Mouse (Mus musculus) MEL (cell line): ENCODE measurements around the gene Snrpb2. TPM values are rescaled to one million over a fixed set of nuclear protein-coding genes. Genes with fewer than 3 reads are reported as not detected.

ENCODE experiments used
- DNase-seq: peaks from one replicate; pipeline ENCODE4 v3.0.0; 2011; ENCODE audit warnings: low read depth, low spot score
- H3K27ac ChIP-seq: 2 replicates; pipeline ENCODE4 v1.5.1; 2012; ENCODE audit warnings: low read depth, mild to moderate bottlenecking, control low read depth, low read length, moderate library complexity; ENCODE audit not compliant: control insufficient read depth
- H3K27me3 ChIP-seq, 2 experiments: fragments of 150-350 bp in 1 of 2; sonication (generic) in 1 of 2; 2 replicates each; pipeline ENCODE4 v1.6.1; 2012; ENCODE audit warnings: low read length in 2 of 2, mild to moderate bottlenecking in 2 of 2, improper control_type of control experiment in 1 of 2, moderate library complexity in 1 of 2; ENCODE audit not compliant: insufficient read depth in 2 of 2, control insufficient read depth in 1 of 2
- H3K36me3 ChIP-seq, 2 experiments: 2 replicates each; pipeline ENCODE4 v1.6.1; 2012 to 2014; ENCODE audit warnings: low read length in 2 of 2, improper control_type of control experiment in 1 of 2, inconsistent platforms in 1 of 2, mild to moderate bottlenecking in 1 of 2; ENCODE audit not compliant: insufficient read depth in 2 of 2, control insufficient read depth in 1 of 2
- H3K4me1 ChIP-seq, 2 experiments: fragments of 150-350 bp in 1 of 2; sonication (generic) in 1 of 2; 2 replicates each; pipeline ENCODE4 v1.6.1; 2012; ENCODE audit warnings: low read length in 2 of 2, improper control_type of control experiment in 1 of 2, mild to moderate bottlenecking in 1 of 2; ENCODE audit not compliant: insufficient read depth in 2 of 2, control insufficient read depth in 1 of 2
- H3K4me3 ChIP-seq, 2 experiments: fragments of 150-350 bp in 1 of 2; sonication (generic) in 1 of 2; 2 replicates each; pipeline ENCODE4 v1.5.1; 2012; ENCODE audit warnings: low read depth in 2 of 2, low read length in 2 of 2, mild to moderate bottlenecking in 2 of 2, moderate library complexity in 2 of 2, control low read depth in 1 of 2, improper control_type of control experiment in 1 of 2; ENCODE audit not compliant: control insufficient read depth in 1 of 2, insufficient read depth in 1 of 2
- H3K79me2 ChIP-seq: 2 replicates; pipeline ENCODE4 v1.6.1; 2012; ENCODE audit warnings: mild to moderate bottlenecking, low read length, moderate library complexity; ENCODE audit not compliant: control insufficient read depth, poor library complexity, insufficient read depth
- H3K9ac ChIP-seq: 2 replicates; pipeline ENCODE4 v1.6.1; 2012; ENCODE audit warnings: low read depth, mild to moderate bottlenecking, control low read depth, low read length, moderate library complexity; ENCODE audit not compliant: control insufficient read depth, poor library complexity, severe bottlenecking
- H3K9me3 ChIP-seq: fragments of 150-350 bp; sonication (generic); replicated peaks from 2 replicates; pipeline ENCODE4 v1.6.1; 2012; ENCODE audit warnings: mild to moderate bottlenecking, low read length, improper control_type of control experiment, moderate library complexity; ENCODE audit not compliant: insufficient read depth
- CHD1 ChIP-seq: IDR thresholded peaks from 2 replicates; pipeline ENCODE4 v1.6.1; 2012; ENCODE audit warnings: low read depth, mild to moderate bottlenecking, inconsistent platforms, low read length, improper control_type of control experiment
- CTCF ChIP-seq, 3 experiments: IDR thresholded peaks in 2 of 3; conservative IDR thresholded peaks in 1 of 3; 2 replicates each; pipeline ENCODE4 v1.5.1; 2011 to 2012; ENCODE audit warnings: low read length in 3 of 3, low read depth in 2 of 3, mild to moderate bottlenecking in 2 of 3, improper control_type of control experiment in 1 of 3, inconsistent platforms in 1 of 3, mixed read lengths in 1 of 3, moderate library complexity in 1 of 3; ENCODE audit not compliant: control insufficient read depth in 1 of 3, insufficient read depth in 1 of 3, poor library complexity in 1 of 3, severe bottlenecking in 1 of 3
- GATA1 ChIP-seq: IDR thresholded peaks from 2 replicates; pipeline ENCODE4 v1.6.1; 2011; ENCODE audit warnings: low read depth, low read length, improper control_type of control experiment
- JUND ChIP-seq: IDR thresholded peaks from 2 replicates; pipeline ENCODE4 v1.6.1; 2011; ENCODE audit warnings: low read depth, mild to moderate bottlenecking, improper control_type of control experiment, low read length
- MYB ChIP-seq: IDR thresholded peaks from 2 replicates; pipeline ENCODE4 v1.6.1; 2011; ENCODE audit warnings: mild to moderate bottlenecking, low read depth, low read length, improper control_type of control experiment
- NELFE ChIP-seq: IDR thresholded peaks from 2 replicates; pipeline ENCODE4 v1.6.1; 2011; ENCODE audit warnings: low read depth, low read length, improper control_type of control experiment
- POLR2A ChIP-seq, 2 experiments: IDR thresholded peaks; 2 replicates each; pipeline ENCODE4 v1.6.1; 2011 to 2012; ENCODE audit warnings: low read length in 2 of 2, mild to moderate bottlenecking in 2 of 2, control low read depth in 1 of 2, improper control_type of control experiment in 1 of 2, low read depth in 1 of 2, moderate library complexity in 1 of 2; ENCODE audit not compliant: control insufficient read depth in 1 of 2, insufficient read depth in 1 of 2, poor library complexity in 1 of 2
- POLR2AphosphoS2 ChIP-seq: IDR thresholded peaks from 2 replicates; pipeline ENCODE4 v1.6.1; 2011; ENCODE audit warnings: low read length, improper control_type of control experiment
- POLR2AphosphoS5 ChIP-seq: IDR thresholded peaks from 2 replicates; pipeline ENCODE4 v1.6.1; 2012; ENCODE audit warnings: low read depth, borderline replicate concordance, mild to moderate bottlenecking, inconsistent platforms, low read length, moderate library complexity, mixed read lengths
- ZKSCAN1 ChIP-seq: IDR thresholded peaks from 2 replicates; pipeline ENCODE4 v1.6.1; 2012; ENCODE audit warnings: low read depth, mild to moderate bottlenecking, inconsistent platforms, low read length, improper control_type of control experiment, moderate library complexity
- ZMIZ1 ChIP-seq: IDR thresholded peaks from 2 replicates; pipeline ENCODE4 v1.6.1; 2012; ENCODE audit warnings: low read depth, mild to moderate bottlenecking, inconsistent platforms, low read length, improper control_type of control experiment, moderate library complexity
- polyA plus RNA-seq, 2 experiments: library from polyadenylated mRNA; stranded (reverse) in 1 of 2; unstranded in 1 of 2; fragments of >175 nt in 1 of 2; fragments of >200 nt in 1 of 2; gene quantifications; 2 replicates each; pipeline versions ENCODE4 v1.2.1 to v1.2.4; 2012; ENCODE audit warnings: low replicate concordance in 2 of 2, low read depth in 1 of 2; ENCODE audit not compliant: insufficient read length in 2 of 2, insufficient read depth in 1 of 2, missing spikeins in 1 of 2
- total RNA-seq: library from RNA; depleted of rRNA; stranded (reverse); fragments of 300-350 nt; gene quantifications from 2 replicates; pipeline ENCODE4 v1.2.3, GENCODE M21; 2012

Snrpb2 gene
- total and polyA plus RNA-seq, 3 experiments, result 58.4 to 60.5 TPM; not detected in 1

- Histone ChIP-seq H3K79me2 (no peaks in the 10 kb centered on the region), H3K27me3 (no peaks in the 10 kb centered on the region), H3K27ac (no peak overlapping the region), H3K36me3 (no peaks in the 10 kb centered on the region), H3K9ac (no peak overlapping the region), H3K4me1 (no peaks in the 10 kb centered on the region), H3K4me3 (no peak overlapping the region), H3K9me3 (no peaks in the 10 kb centered on the region)
- no peak for TF ChIP-seq NELFE
- no peak for DNase-seq
Observed at GRCm38 (mm10) chr2:143019727-143020126, 43.1 kb upstream of the Snrpb2 start.

GRCm38 (mm10) chr2:143023331-143023730, 39.5 kb upstream of the Snrpb2 start:
- no peak overlapping the region for H3K9ac ChIP-seq
- no peak for DNase-seq
- H3K27me3 ChIP-seq, result no peaks in the 10 kb centered on the region
- H3K27ac ChIP-seq, result no peak overlapping the region
- no peaks in the 10 kb centered on the region for H3K9me3 ChIP-seq
- no peaks in the 10 kb centered on the region for H3K79me2 ChIP-seq
- H3K4me3 ChIP-seq, result no peak overlapping the region
- TF ChIP-seq GATA1 (no peak), NELFE (no peak), POLR2AphosphoS5 (no peak), JUND (no peak), CHD1 (no peak), MYB (no peak), POLR2AphosphoS2 (no peak)
- no peaks in the 10 kb centered on the region for H3K36me3 ChIP-seq
- no peaks in the 10 kb centered on the region for H3K4me1 ChIP-seq

- no peaks in the 10 kb centered on the region for H3K9me3 ChIP-seq
- TF ChIP-seq POLR2A (IDR thresholded peaks at IDR 0.05; ENCODE audit: control insufficient read depth in 1 of 2, insufficient read depth in 1 of 2, low read depth in 1 of 2, low read length in 2 of 2, poor library complexity in 1 of 2) (no peak), CTCF (IDR thresholded peaks at IDR 0.05 in 2 of 3, conservative IDR thresholded peaks at IDR 0.05 in 1 of 3; ENCODE audit: control insufficient read depth in 1 of 3, insufficient read depth in 1 of 3, low read depth in 2 of 3, low read length in 3 of 3, poor library complexity in 1 of 3, severe bottlenecking in 1 of 3) (no peak), ZMIZ1 (no peak), ZKSCAN1 (no peak)
- TF ChIP-seq, all 39 proteins: peak for 0
- no peaks in the 10 kb centered on the region for H3K79me2 ChIP-seq
- no peaks in the 10 kb centered on the region for H3K36me3 ChIP-seq
- DNase-seq, result no peak
- H3K9ac ChIP-seq, result no peak overlapping the region
- H3K4me3 ChIP-seq, result no peak overlapping the region
- H3K27ac ChIP-seq, result no peak overlapping the region
- no peaks in the 10 kb centered on the region for H3K4me1 ChIP-seq
- no peaks in the 10 kb centered on the region for H3K27me3 ChIP-seq
Observed at GRCm38 (mm10) chr2:143024226-143024625, 38.6 kb upstream of the Snrpb2 start.
